Mouse (Mus musculus): ENCODE measurements around the gene Acot3.

- no peak for TF ChIP-seq POLR2A (IDR thresholded peaks at IDR 0.05; ENCODE audit: insufficient read depth, low read length)
- no peak for TF ChIP-seq CTCF (IDR thresholded peaks at IDR 0.05; ENCODE audit: low read depth, low read length)
These were observed 26.1 kb upstream of the Acot3 start for GRCm38 (mm10) chr12:84025888-84026287.

All from ES-Bruce4 (cell line).